15 mouse cellular contexts compared by ENCODE assay signal in genomic region chr2:70688454-70689078, GRCm38 (mm10). TPM values are rescaled to one million over a fixed set of nuclear protein-coding genes. Genes with fewer than 3 reads are reported as not detected.
"Had no signal": no experiment of that assay in that cellular context is flagged by ENCODE, and none has a peak within 500 bp of the region (broad histone marks: within the 10 kb centered on the region; RNA-seq: fewer than 3 reads in every experiment).

No protein-coding gene starts in this region.

- H3K27me3 ChIP-seq: kidney, embryonic 15.5 days; limb, embryonic 15.5 days; liver, embryonic 12.5 days; midbrain, embryonic 12.5 days; stomach, embryonic 15.5 days had no signal

- H3K4me3 ChIP-seq: kidney, embryonic 15.5 days; limb, embryonic 15.5 days; liver, embryonic 12.5 days; midbrain, embryonic 12.5 days; stomach, embryonic 15.5 days had no signal

- H3K9me3 ChIP-seq: kidney, embryonic 15.5 days; limb, embryonic 15.5 days; liver, embryonic 12.5 days; midbrain, embryonic 12.5 days; stomach, embryonic 15.5 days had no signal

- H3K4me2 ChIP-seq: kidney, embryonic 15.5 days; limb, embryonic 15.5 days; liver, embryonic 12.5 days; lung, embryonic 14.5 days; midbrain, embryonic 12.5 days; stomach, embryonic 15.5 days had no signal

- H3K9ac ChIP-seq: kidney, embryonic 15.5 days; limb, embryonic 15.5 days; liver, embryonic 12.5 days; lung, embryonic 14.5 days; midbrain, embryonic 12.5 days; stomach, embryonic 15.5 days had no signal

- H3K27ac ChIP-seq: kidney, embryonic 15.5 days; limb, embryonic 15.5 days; liver, embryonic 12.5 days; midbrain, embryonic 12.5 days; stomach, embryonic 15.5 days had no signal

- ATAC-seq: intestine, embryonic 16.5 days; liver, embryonic 12.5 days had no signal

- DNase-seq: kidney, adult 2 months; kidney, postnatal 14 days; lung, embryonic 14.5 days; lung, postnatal 10 days; lung, postnatal 4 days; thymus, adult 2 months; thymus, postnatal 25 days had no signal

- H3K4me1 ChIP-seq: kidney, embryonic 15.5 days; limb, embryonic 15.5 days; liver, embryonic 12.5 days; midbrain, embryonic 12.5 days; stomach, embryonic 15.5 days had no signal

RNA-seq across cellular contexts. Expression of gene Gm26558, which starts 26.7 kb away (rescaled TPM):
- total RNA-seq: megakaryocyte-erythroid progenitor cell, adult 5-6 weeks; neutrophil, adult 5-6 weeks had no signal
